ENCODE assay signal across 8 mouse cellular contexts in genomic region chr12:86825584-86826419, GRCm38 (mm10). TPM values are rescaled to one million over a fixed set of nuclear protein-coding genes. Genes with fewer than 3 reads are reported as not detected.
DNase-seq lines count a peak whose midpoint lies in the region; ATAC-seq lines count a peak whose summit lies in the region.

No protein-coding gene starts in this region.

- H3K4me1 ChIP-seq in embryonic facial prominence, embryonic 12.5 days: peaks cover 60% of the 10 kb centered on the region
- H3K4me1 ChIP-seq in midbrain, embryonic 16.5 days (ENCODE audit: control insufficient read depth, insufficient read depth, low read length): peaks cover 57% of the 10 kb centered on the region

- peak overlapping the region; percentile 99 for H3K27ac ChIP-seq in embryonic facial prominence, embryonic 12.5 days
- H3K27ac ChIP-seq in midbrain, embryonic 16.5 days (ENCODE audit: low read length): peak overlapping the region; percentile 99

- no peaks in the 10 kb centered on the region for H3K9me3 ChIP-seq in embryonic facial prominence, embryonic 12.5 days
- no peaks in the 10 kb centered on the region for H3K9me3 ChIP-seq in midbrain, embryonic 16.5 days (replicated peaks; ENCODE audit: control insufficient read depth, low read length, poor library complexity, severe bottlenecking)

- no peak overlapping the region; the same call in 1 of the 2 replicates for H3K9ac ChIP-seq in embryonic facial prominence, embryonic 12.5 days
- no peak overlapping the region; the same call in 1 of the 2 replicates for H3K9ac ChIP-seq in midbrain, embryonic 16.5 days (ENCODE audit: low read depth, low read length)

- no peak overlapping the region for H3K4me2 ChIP-seq in embryonic facial prominence, embryonic 12.5 days (replicated peaks)
- H3K4me2 ChIP-seq in midbrain, embryonic 16.5 days (ENCODE audit: low read length): no peak overlapping the region

- intact Hi-C loops in left cerebral cortex, postnatal 36 days (cut with DNase I): loop anchor here (2.0 kb wide), 1 partner anchor 23 kb away; no protein-coding TSS in a partner anchor

- H3K36me3 ChIP-seq in embryonic facial prominence, embryonic 12.5 days: no peaks in the 10 kb centered on the region
- H3K36me3 ChIP-seq in midbrain, embryonic 16.5 days (ENCODE audit: control insufficient read depth, insufficient read depth, low read length): no peaks in the 10 kb centered on the region

- WGBS in embryonic facial prominence, embryonic 12.5 days: 54% methylated on average over 6 of the region's 6 CpGs
- 35% methylated on average over 6 of the region's 6 CpGs for WGBS in midbrain, embryonic 16.5 days

- peak; percentile 86 to 95 for DNase-seq in adrenal gland, adult (ENCODE audit: inconsistent age in 2 of 2, low spot score in 1 of 2)
- DNase-seq in adrenal gland, postnatal 4 days (ENCODE audit: low spot score in 2 of 2): no peak
- peak; percentile 61 for DNase-seq in 3134 (ENCODE audit: extremely low read depth, insufficient read length, low spot score)
- DNase-seq in kidney, adult 9 months: peak; percentile 92
- no peak for DNase-seq in left cerebral cortex, postnatal 36 days (ENCODE audit: low spot score in 2 of 2)

- H3K27me3 ChIP-seq in embryonic facial prominence, embryonic 12.5 days: no peaks in the 10 kb centered on the region
- H3K27me3 ChIP-seq in midbrain, embryonic 16.5 days (ENCODE audit: control insufficient read depth, insufficient read depth, low read depth, low read length): no peaks in the 10 kb centered on the region

- no peak overlapping the region for H3K4me3 ChIP-seq in embryonic facial prominence, embryonic 12.5 days
- H3K4me3 ChIP-seq in midbrain, embryonic 16.5 days (ENCODE audit: low read depth, low read length): no peak overlapping the region

- no peak for ATAC-seq in embryonic facial prominence, embryonic 12.5 days (ENCODE audit: insufficient number of reproducible peaks, insufficient read depth, low FRiP score, low TSS enrichment)
- ATAC-seq in midbrain, embryonic 16.5 days: no peak
- no peak for ATAC-seq in granulocyte monocyte progenitor cell, adult 5-6 weeks (replicated peaks; ENCODE audit: poor library complexity, severe bottlenecking)

RNA-seq across cellular contexts. Expression of gene Irf2bpl, which starts 58.8 kb away (rescaled TPM):
- total RNA-seq in adrenal gland, postnatal 4 days (2021): 10 to 100 TPM; 78.0 to 81.7 TPM
- 53.9 and 59.2 TPM in 2 replicates for polyA plus RNA-seq in embryonic facial prominence, embryonic 12.5 days (2016; fragmentation: Nextera tagmentation; extraction: Ambion mirVana)
- 69.3 and 76.9 TPM in 2 replicates for polyA plus RNA-seq in midbrain, embryonic 16.5 days (2015; fragmentation: Nextera tagmentation; extraction: Ambion mirVana)
- total RNA-seq in granulocyte monocyte progenitor cell, adult 5-6 weeks (2014; fragmentation: Nextera tagmentation): 1.2 and 1.8 TPM in 2 replicates
- 0.15 and 0.78 TPM in 2 replicates for total RNA-seq in granulocyte monocyte progenitor cell, adult 5-6 weeks (2017)
- total RNA-seq in left cerebral cortex, postnatal 36 days (2021): 10 to 100 TPM; 70.7 to 73.6 TPM

Comparison
In these comparisons a context has a peak if more than half of its experiments do, and no peak if none do; other contexts are left out.
1. DNase-seq: peak in adrenal gland, adult (2 of 2), 3134 (single experiment) and kidney, adult 9 months (single experiment); none in adrenal gland, postnatal 4 days (0 of 2) and left cerebral cortex, postnatal 36 days (0 of 2).
2. RNA of gene Irf2bpl, which starts 58.8 kb away (total RNA-seq): 78.0 to 81.7 TPM in adrenal gland, postnatal 4 days and 70.7 to 73.6 TPM in left cerebral cortex, postnatal 36 days; 0.15 to 1.8 TPM in granulocyte monocyte progenitor cell, adult 5-6 weeks; every median in the first group is over 10 times any median in the second.